Mouse (Mus musculus) ES-CJ7 (cell line): ENCODE results near the gene 9130204L05Rik.

Experiments used
- DNase-seq: peaks from one replicate; pipeline ENCODE4 v3.0.0; 2011; ENCODE audit warnings: low read depth, low spot score

Gene 9130204L05Rik

DNA sequence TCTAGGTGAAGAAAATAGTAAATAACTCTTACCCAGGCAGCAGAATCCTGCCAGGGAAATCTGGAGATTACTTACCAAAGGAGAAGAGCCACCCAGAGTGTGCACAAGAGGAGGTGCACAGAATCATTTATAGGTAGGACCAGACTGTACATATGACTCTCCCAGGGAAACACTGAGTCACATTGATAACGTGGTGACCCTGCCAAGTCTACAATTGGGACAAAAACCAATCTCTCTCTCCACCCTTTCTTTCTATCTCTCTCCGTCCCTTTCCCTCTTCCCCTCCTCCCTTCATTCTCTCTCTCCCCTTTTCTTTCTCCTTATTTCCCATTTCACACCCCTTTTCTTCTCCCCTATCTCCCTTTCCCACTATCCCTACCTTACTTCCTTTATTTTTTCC is at the start of gene 9130204L05Rik:
9130204L05Rik (minus strand) TSS at position 101 of the 400 bp plus-strand sequence.
- no peak for DNase-seq

DNA sequence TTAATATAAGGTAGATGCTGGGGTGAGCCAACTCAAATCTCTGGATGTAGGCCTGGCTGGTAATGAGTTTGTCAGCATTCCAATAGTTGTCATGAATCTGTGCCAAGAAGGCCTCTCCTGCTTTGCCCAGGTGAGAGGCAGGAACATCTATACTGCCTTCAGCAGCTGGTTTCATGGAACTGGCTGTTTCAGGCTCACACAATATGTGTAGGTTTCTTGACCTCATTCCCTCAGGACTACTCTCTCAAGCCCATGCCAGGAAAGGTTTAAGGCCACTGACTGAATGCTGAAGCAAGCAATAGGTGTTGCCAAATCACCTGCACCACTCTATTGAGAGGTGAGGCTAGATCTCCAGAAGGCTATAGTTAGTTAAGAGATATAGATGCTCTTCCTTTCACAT is 18.1 kb upstream of the 9130204L05Rik start:
- no peak for DNase-seq

DNA sequence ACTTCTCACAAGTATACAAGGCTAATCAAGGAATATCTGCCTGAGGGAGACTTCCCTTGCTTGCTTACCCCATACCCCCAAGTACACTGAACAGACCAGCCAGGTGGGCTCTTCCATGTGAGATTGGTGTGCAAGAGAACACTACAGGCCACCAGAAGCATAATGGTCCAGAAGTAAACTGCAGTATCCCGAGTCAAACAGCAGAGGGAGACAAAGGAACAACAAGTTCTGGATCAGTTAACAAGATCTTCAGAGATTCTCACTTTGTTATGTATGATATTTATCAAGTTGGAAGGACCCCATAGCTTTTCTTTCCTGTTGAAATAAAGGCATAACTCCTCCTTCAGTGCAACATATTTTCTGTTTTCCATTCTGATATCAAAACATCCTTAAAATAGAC is 31.4 kb downstream of the 9130204L05Rik start:
- peak; percentile 69 for DNase-seq

DNA sequence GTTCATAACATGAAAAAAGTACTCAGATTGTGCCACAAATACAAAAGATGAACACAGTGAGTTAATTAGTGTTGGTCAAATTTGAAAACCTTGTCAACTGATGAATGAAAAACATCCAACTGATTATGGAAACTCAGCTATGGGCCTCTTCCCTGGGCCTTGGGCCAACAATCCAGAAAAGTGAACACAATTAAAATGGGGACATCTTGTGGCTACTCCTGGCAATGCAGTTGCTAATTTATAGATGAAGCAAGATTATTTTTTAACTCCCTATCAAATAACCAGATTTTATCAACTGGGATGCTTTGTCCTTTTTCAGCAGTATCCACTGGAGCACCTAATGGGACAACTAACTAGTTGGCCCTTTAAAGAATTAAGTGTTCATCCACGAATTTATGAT is 37.9 kb downstream of the 9130204L05Rik start:
- DNase-seq = peak; percentile 12
